8 mouse cellular contexts compared by ENCODE assay signal in the genomic region with DNA sequence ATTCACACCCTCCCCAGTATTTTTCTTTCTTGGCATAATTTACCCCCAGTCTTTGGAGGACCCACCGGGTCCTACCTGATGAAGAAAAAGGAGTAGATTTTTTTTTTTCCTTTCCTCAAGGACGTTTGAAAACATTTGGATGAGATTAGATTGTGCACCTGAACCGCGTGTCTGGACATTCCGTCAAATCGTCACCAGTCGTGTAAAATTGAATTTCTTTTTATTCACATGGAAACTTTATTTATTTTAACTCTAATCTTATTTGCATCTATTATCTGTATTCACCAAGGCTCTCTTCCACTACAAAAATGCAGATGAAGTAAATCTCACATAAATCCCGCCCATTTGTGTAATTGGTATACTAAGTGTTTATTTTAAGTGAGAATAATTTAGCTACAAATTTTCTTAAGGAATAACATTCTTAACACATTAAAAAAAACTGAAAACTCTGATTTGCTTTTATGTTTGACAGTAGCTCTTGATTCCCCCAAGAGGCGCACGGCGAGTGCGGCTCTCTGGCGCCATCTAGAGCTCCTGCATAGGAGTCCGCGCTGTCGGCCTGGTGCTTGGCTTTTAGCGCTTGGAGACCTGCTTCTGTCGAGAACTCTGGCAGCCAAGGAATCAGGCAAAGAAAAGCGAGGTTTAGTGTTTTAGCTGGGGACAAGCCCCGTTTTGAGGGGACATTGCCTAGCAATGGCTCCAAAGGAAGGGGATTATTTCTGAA. TPM values are rescaled to one million over a fixed set of nuclear protein-coding genes. Genes with fewer than 3 reads are reported as not detected.
DNase-seq lines count a peak whose midpoint lies in the region; ATAC-seq lines count a peak whose summit lies in the region.

No protein-coding gene starts in this region.

- peaks cover 52% of the 10 kb centered on the region for H3K27me3 ChIP-seq in embryonic facial prominence, embryonic 11.5 days (ENCODE audit: control insufficient read depth, insufficient read depth, low read length)
- H3K27me3 ChIP-seq in limb, embryonic 11.5 days (ENCODE audit: control insufficient read depth, insufficient read depth, low read length), result peaks cover 60% of the 10 kb centered on the region
- peaks cover 64% of the 10 kb centered on the region for H3K27me3 ChIP-seq in midbrain, embryonic 14.5 days (ENCODE audit: control insufficient read depth, insufficient read depth, low read length)

- WGBS in embryonic facial prominence, embryonic 11.5 days, result under 1% methylated on average over 20 of the region's 20 CpGs
- 1% methylated on average over 20 of the region's 20 CpGs for WGBS in limb, embryonic 11.5 days
- WGBS in midbrain, embryonic 14.5 days, result under 1% methylated on average over 20 of the region's 20 CpGs

- H3K9me3 ChIP-seq in embryonic facial prominence, embryonic 11.5 days (replicated peaks; ENCODE audit: control insufficient read depth, low read length), result no peaks in the 10 kb centered on the region
- H3K9me3 ChIP-seq in limb, embryonic 11.5 days (ENCODE audit: control insufficient read depth, low read length), result no peaks in the 10 kb centered on the region
- H3K9me3 ChIP-seq in midbrain, embryonic 14.5 days (ENCODE audit: control insufficient read depth, low read length), result no peaks in the 10 kb centered on the region

- no peak overlapping the region for H3K27ac ChIP-seq in embryonic facial prominence, embryonic 11.5 days (replicated peaks; ENCODE audit: low read depth, low read length)
- no peak overlapping the region for H3K27ac ChIP-seq in limb, embryonic 11.5 days (replicated peaks; ENCODE audit: low read depth, low read length)
- peak overlapping the region; percentile 73 for H3K27ac ChIP-seq in midbrain, embryonic 14.5 days (replicated peaks; ENCODE audit: low read depth, low read length)

- peak; percentile 76 to 79 for DNase-seq in urinary bladder, adult 18-20 months (ENCODE audit: low spot score in 2 of 2)
- DNase-seq in urinary bladder, postnatal 10 days (ENCODE audit: low spot score), result no peak
- DNase-seq in embryonic facial prominence, embryonic 11.5 days (ENCODE audit: low spot score), result peak; percentile 98
- peak; percentile 84 to 92 for DNase-seq in heart, adult 18-20 months
- DNase-seq in kidney, adult 18-20 months, result peak; percentile 86
- DNase-seq in limb, embryonic 11.5 days (ENCODE audit: low spot score), result peak; percentile 96
- DNase-seq in midbrain, embryonic 14.5 days, result peak; percentile 97
- DNase-seq in spleen, adult 18-20 months, result peak; percentile 71 to 87

- H3K36me3 ChIP-seq in embryonic facial prominence, embryonic 11.5 days (replicated peaks; ENCODE audit: control insufficient read depth, insufficient read depth, low read depth, low read length), result no peaks in the 10 kb centered on the region
- H3K36me3 ChIP-seq in limb, embryonic 11.5 days (ENCODE audit: control insufficient read depth, insufficient read depth, low read length), result no peaks in the 10 kb centered on the region
- no peaks in the 10 kb centered on the region for H3K36me3 ChIP-seq in midbrain, embryonic 14.5 days (ENCODE audit: control insufficient read depth, insufficient read depth, low read length)

- 0 out of 2 replicates have a peak, but pooled peaks have one; percentile 16 for ATAC-seq in embryonic facial prominence, embryonic 11.5 days (replicated peaks; ENCODE audit: insufficient number of reproducible peaks, low FRiP score, low TSS enrichment, low read depth)
- no peak for ATAC-seq in limb, embryonic 11.5 days (ENCODE audit: insufficient number of reproducible peaks, low FRiP score, low TSS enrichment, low read depth)
- ATAC-seq in midbrain, embryonic 14.5 days (ENCODE audit: low FRiP score, low TSS enrichment), result peak; percentile 74; the same call in 1 of the 2 replicates

- H3K4me3 ChIP-seq in embryonic facial prominence, embryonic 11.5 days (ENCODE audit: low read depth, low read length), result peak overlapping the region; percentile 6; the same call in 1 of the 2 replicates
- peak overlapping the region; percentile 14; the same call in 1 of the 2 replicates for H3K4me3 ChIP-seq in limb, embryonic 11.5 days (ENCODE audit: low read depth, low read length)
- H3K4me3 ChIP-seq in midbrain, embryonic 14.5 days (replicated peaks; ENCODE audit: low read depth, low read length), result peak overlapping the region; percentile 20

- H3K4me2 ChIP-seq in embryonic facial prominence, embryonic 11.5 days (ENCODE audit: low read depth, low read length), result no peak overlapping the region; the same call in 1 of the 2 replicates
- H3K4me2 ChIP-seq in limb, embryonic 11.5 days (ENCODE audit: low read depth, severe bottlenecking), result peak overlapping the region; percentile 28
- H3K4me2 ChIP-seq in midbrain, embryonic 14.5 days (ENCODE audit: low read length), result peak overlapping the region; percentile 43

- no peak overlapping the region for H3K9ac ChIP-seq in embryonic facial prominence, embryonic 11.5 days (replicated peaks; ENCODE audit: low read length)
- no peak overlapping the region for H3K9ac ChIP-seq in limb, embryonic 11.5 days (ENCODE audit: low read length)
- H3K9ac ChIP-seq in midbrain, embryonic 14.5 days (replicated peaks; ENCODE audit: low read length), result no peak overlapping the region; the same call in 1 of the 2 replicates

- H3K4me1 ChIP-seq in embryonic facial prominence, embryonic 11.5 days (ENCODE audit: control insufficient read depth, insufficient read depth, low read length), result peaks cover 10% of the 10 kb centered on the region
- H3K4me1 ChIP-seq in limb, embryonic 11.5 days (ENCODE audit: control insufficient read depth, insufficient read depth, low read length), result peaks cover 39% of the 10 kb centered on the region
- H3K4me1 ChIP-seq in midbrain, embryonic 14.5 days (ENCODE audit: control insufficient read depth, insufficient read depth, low read length), result peaks cover 18% of the 10 kb centered on the region

RNA-seq across cellular contexts. Expression of gene Sp9, which starts 6.6 kb away (rescaled TPM):
- 0.98 and 1.6 TPM in 2 replicates for polyA plus RNA-seq in embryonic facial prominence, embryonic 11.5 days (2014; fragmentation: Nextera tagmentation; extraction: Ambion mirVana)
- not detected for total RNA-seq in heart, adult 18-20 months (2021)
- 0.87 and 0.92 TPM in 2 replicates for polyA plus RNA-seq in limb, embryonic 11.5 days (2014; fragmentation: Nextera tagmentation; extraction: Ambion mirVana)
- 2.2 and 2.8 TPM in 2 replicates for polyA plus RNA-seq in midbrain, embryonic 14.5 days (2014; fragmentation: Nextera tagmentation; extraction: Ambion mirVana)

RNA-seq across cellular contexts. Expression of gene Scrn3, which starts 34.1 kb away (rescaled TPM):
- 14.5 and 14.7 TPM in 2 replicates for polyA plus RNA-seq in embryonic facial prominence, embryonic 11.5 days (2014; fragmentation: Nextera tagmentation; extraction: Ambion mirVana)
- 10 to 100 TPM; 26.1 to 33.9 TPM for total RNA-seq in heart, adult 18-20 months (2021)
- 17.0 and 17.8 TPM in 2 replicates for polyA plus RNA-seq in limb, embryonic 11.5 days (2014; fragmentation: Nextera tagmentation; extraction: Ambion mirVana)
- 4.2 and 7.9 TPM in 2 replicates for polyA plus RNA-seq in midbrain, embryonic 14.5 days (2014; fragmentation: Nextera tagmentation; extraction: Ambion mirVana)

RNA-seq across cellular contexts. Expression of gene Cir1, which starts 34.2 kb away (rescaled TPM):
- polyA plus RNA-seq in embryonic facial prominence, embryonic 11.5 days (2014; fragmentation: Nextera tagmentation; extraction: Ambion mirVana), result 26.8 and 28.1 TPM in 2 replicates
- 10 to 100 TPM; 11.1 to 13.9 TPM for total RNA-seq in heart, adult 18-20 months (2021)
- 23.9 and 25.7 TPM in 2 replicates for polyA plus RNA-seq in limb, embryonic 11.5 days (2014; fragmentation: Nextera tagmentation; extraction: Ambion mirVana)
- polyA plus RNA-seq in midbrain, embryonic 14.5 days (2014; fragmentation: Nextera tagmentation; extraction: Ambion mirVana), result 26.4 and 30.1 TPM in 2 replicates

RNA-seq across cellular contexts. Expression of gene Ola1, which starts 59.6 kb away (rescaled TPM):
- 107 and 117 TPM in 2 replicates for polyA plus RNA-seq in embryonic facial prominence, embryonic 11.5 days (2014; fragmentation: Nextera tagmentation; extraction: Ambion mirVana)
- total RNA-seq in heart, adult 18-20 months (2021), result 10 to 100 TPM; 41.5 to 41.9 TPM
- polyA plus RNA-seq in limb, embryonic 11.5 days (2014; fragmentation: Nextera tagmentation; extraction: Ambion mirVana), result 117 and 119 TPM in 2 replicates
- polyA plus RNA-seq in midbrain, embryonic 14.5 days (2014; fragmentation: Nextera tagmentation; extraction: Ambion mirVana), result 85.3 and 91.9 TPM in 2 replicates
